Mouse (Mus musculus): ENCODE measurements around the gene Chrm4. TPM values are rescaled to one million over a fixed set of nuclear protein-coding genes. Genes with fewer than 3 reads are reported as not detected.

Gene Chrm4
- polyA plus RNA-seq, 1 experiment from 2014 or later, result not detected

DNA sequence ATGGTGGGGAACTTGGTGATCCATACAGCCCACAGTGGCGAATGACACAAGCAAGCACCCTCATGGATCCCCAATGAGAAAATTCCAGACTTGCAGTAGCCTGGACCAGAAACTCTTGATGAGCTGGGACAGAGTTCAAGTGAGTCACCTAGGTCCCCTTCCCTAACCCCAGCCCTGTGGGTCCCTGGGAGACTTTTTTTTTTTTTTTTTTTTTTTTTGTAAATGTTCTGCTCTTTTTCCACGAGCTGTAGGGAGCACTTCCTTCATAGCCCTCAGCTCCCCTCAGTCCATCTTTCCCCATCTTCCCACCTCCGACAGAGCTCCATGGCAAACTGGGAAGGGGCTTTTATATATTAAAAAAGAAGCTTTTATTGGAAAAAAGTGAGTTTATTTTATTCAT lies 2.4 kb downstream of the Chrm4 start:
- Histone ChIP-seq H3K27ac (no peak overlapping the region), H3K79me2 (ENCODE audit: inconsistent target) (no peaks in the 10 kb centered on the region), H3K4me3 (ENCODE audit: inconsistent target) (no peak overlapping the region), H3K36me3 (ENCODE audit: inconsistent target) (peaks cover 18% of the 10 kb centered on the region; the same call in 1 of the 2 replicates)
- 64% methylated on average over 3 of the region's 3 CpGs for WGBS (ENCODE audit: missing documents)

GRCm38 (mm10) chr2:91929936-91930335 lies 2.9 kb downstream of the Chrm4 start:
- WGBS (ENCODE audit: missing documents), result 39% methylated on average over 12 of the region's 12 CpGs
- H3K27ac ChIP-seq, result no peak overlapping the region
- no peak overlapping the region for H3K4me3 ChIP-seq (ENCODE audit: inconsistent target)
- no peaks in the 10 kb centered on the region for H3K79me2 ChIP-seq (ENCODE audit: inconsistent target)
- peaks cover 23% of the 10 kb centered on the region for H3K36me3 ChIP-seq (ENCODE audit: inconsistent target)

GRCm38 (mm10) chr2:91930761-91931291 lies 3.8 kb downstream of the Chrm4 start:
- H3K79me2 ChIP-seq (ENCODE audit: inconsistent target), result no peaks in the 10 kb centered on the region

GRCm38 (mm10) chr2:91931328-91932159 lies 4.5 kb downstream of the Chrm4 start:
- H3K4me3 ChIP-seq (ENCODE audit: inconsistent target), result no peak overlapping the region
- H3K79me2 ChIP-seq (ENCODE audit: inconsistent target), result no peaks in the 10 kb centered on the region
- WGBS (ENCODE audit: missing documents), result 42% methylated on average over 38 of the region's 50 CpGs
- H3K27ac ChIP-seq, result no peak overlapping the region
- peaks cover 39% of the 10 kb centered on the region for H3K36me3 ChIP-seq (ENCODE audit: inconsistent target)

More at GRCm38 (mm10) chr2:91930761-91931291, 3.8 kb downstream of the Chrm4 start:
- no peak overlapping the region for H3K27ac ChIP-seq
- peaks cover 31% of the 10 kb centered on the region for H3K36me3 ChIP-seq (ENCODE audit: inconsistent target)
- 51% methylated on average over 23 of the region's 23 CpGs for WGBS (ENCODE audit: missing documents)
- no peak overlapping the region for H3K4me3 ChIP-seq (ENCODE audit: inconsistent target)

- 42% methylated on average over 15 of the region's 16 CpGs for WGBS (ENCODE audit: missing documents)
- H3K4me3 ChIP-seq (ENCODE audit: inconsistent target), result no peak within 1 kb of the TSS
Observed at GRCm38 (mm10) chr2:91932160-91932711, 5.2 kb downstream of the Chrm4 start, which contains the start of gene Mdk. TSS of gene Mdk (minus strand) at chr2:91932297.

GRCm38 (mm10) chr2:91932737-91933350 lies 5.8 kb downstream of the Chrm4 start:
- no peak overlapping the region for H3K4me3 ChIP-seq (ENCODE audit: inconsistent target)
- peaks cover 52% of the 10 kb centered on the region for H3K36me3 ChIP-seq (ENCODE audit: inconsistent target)
- 53% methylated on average over 5 of the region's 6 CpGs for WGBS (ENCODE audit: missing documents)
- H3K27ac ChIP-seq, result no peak overlapping the region
- no peaks in the 10 kb centered on the region for H3K79me2 ChIP-seq (ENCODE audit: inconsistent target)

More at GRCm38 (mm10) chr2:91932160-91932711, 5.2 kb downstream of the Chrm4 start, which contains the start of gene Mdk:
- Histone ChIP-seq H3K36me3 (ENCODE audit: inconsistent target) (peaks cover 46% of the 10 kb centered on the region), H3K79me2 (ENCODE audit: inconsistent target) (no peaks in the 10 kb centered on the region), H3K27ac (no peak within 1 kb of the TSS)

DNA sequence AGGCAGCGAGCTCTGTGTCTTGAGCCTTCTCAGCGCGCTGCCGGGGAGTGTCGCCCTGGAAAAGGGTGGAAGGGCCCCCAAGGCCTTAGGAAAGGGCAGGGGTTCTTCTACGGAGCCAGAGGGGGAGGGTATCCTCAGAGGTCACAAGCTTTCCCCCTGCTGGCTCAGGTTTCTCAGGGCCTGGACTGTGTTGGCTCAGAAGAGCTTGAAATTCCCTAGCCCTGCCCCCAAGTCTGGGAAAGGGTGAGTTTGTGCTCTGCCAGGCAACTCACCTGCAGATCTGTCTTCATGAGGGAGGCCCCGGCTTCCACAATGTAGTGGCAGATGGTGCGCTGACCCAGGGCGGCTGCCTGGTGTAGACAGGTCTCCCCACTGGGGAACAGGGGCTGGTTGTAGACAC lies 6.4 kb downstream of the Chrm4 start:
- Histone ChIP-seq H3K79me2 (ENCODE audit: inconsistent target) (peaks cover 4% of the 10 kb centered on the region; the same call in 1 of the 2 replicates), H3K4me3 (ENCODE audit: inconsistent target) (no peak overlapping the region), H3K27ac (no peak overlapping the region), H3K36me3 (ENCODE audit: inconsistent target) (peaks cover 58% of the 10 kb centered on the region)
- WGBS (ENCODE audit: missing documents), result 91% methylated on average over 9 of the region's 9 CpGs

GRCm38 (mm10) chr2:91934016-91934415 lies 7.0 kb downstream of the Chrm4 start:
- no peak overlapping the region for H3K27ac ChIP-seq
- H3K4me3 ChIP-seq (ENCODE audit: inconsistent target), result no peak overlapping the region
- H3K79me2 ChIP-seq (ENCODE audit: inconsistent target), result peaks cover 10% of the 10 kb centered on the region; the same call in 1 of the 2 replicates
- H3K36me3 ChIP-seq (ENCODE audit: inconsistent target), result peaks cover 63% of the 10 kb centered on the region
- WGBS (ENCODE audit: missing documents), result 44% methylated on average over 8 of the region's 8 CpGs

DNA sequence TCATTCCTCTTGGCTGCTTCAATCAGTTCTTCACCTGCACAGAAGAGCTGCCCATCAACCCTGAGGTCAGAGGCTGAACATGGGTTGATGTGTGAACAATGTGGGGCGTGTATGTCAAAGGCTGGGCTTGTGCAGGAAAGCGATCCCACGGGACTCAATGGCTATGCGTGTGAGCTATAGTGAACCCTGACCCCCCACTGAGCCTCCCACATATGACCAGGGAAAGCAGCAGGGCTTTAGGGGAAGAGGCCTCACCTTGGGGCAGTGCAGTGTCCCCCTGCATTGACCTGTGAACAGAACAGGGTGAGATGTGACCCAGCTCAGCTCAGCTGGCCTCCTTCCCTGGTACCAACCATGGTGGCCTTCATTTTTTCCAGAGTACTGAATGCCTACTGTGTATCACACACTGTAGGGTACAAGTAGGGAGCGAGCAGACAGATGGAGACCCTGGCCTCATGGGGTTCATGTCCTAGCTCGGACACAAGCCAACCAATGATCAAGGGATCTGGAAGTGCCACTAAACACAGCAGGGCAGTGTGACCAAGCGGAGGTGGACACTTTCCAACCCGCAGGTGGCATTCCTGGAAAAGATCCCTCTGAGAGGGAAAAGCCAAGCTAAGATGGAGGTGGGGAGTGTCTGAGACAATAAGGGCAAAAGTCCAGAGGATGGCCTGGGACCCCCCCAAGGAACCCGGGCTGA lies 7.9 kb downstream of the Chrm4 start:
- peaks cover 19% of the 10 kb centered on the region for H3K79me2 ChIP-seq (ENCODE audit: inconsistent target)
- no peak overlapping the region for H3K4me3 ChIP-seq (ENCODE audit: inconsistent target)
- H3K27ac ChIP-seq, result no peak overlapping the region
- H3K36me3 ChIP-seq (ENCODE audit: inconsistent target), result peaks cover 73% of the 10 kb centered on the region
- WGBS (ENCODE audit: missing documents), result 95% methylated on average over 9 of the region's 9 CpGs

GRCm38 (mm10) chr2:91936154-91936553 lies 9.1 kb downstream of the Chrm4 start:
- no peak overlapping the region for H3K4me3 ChIP-seq (ENCODE audit: inconsistent target)

DNA sequence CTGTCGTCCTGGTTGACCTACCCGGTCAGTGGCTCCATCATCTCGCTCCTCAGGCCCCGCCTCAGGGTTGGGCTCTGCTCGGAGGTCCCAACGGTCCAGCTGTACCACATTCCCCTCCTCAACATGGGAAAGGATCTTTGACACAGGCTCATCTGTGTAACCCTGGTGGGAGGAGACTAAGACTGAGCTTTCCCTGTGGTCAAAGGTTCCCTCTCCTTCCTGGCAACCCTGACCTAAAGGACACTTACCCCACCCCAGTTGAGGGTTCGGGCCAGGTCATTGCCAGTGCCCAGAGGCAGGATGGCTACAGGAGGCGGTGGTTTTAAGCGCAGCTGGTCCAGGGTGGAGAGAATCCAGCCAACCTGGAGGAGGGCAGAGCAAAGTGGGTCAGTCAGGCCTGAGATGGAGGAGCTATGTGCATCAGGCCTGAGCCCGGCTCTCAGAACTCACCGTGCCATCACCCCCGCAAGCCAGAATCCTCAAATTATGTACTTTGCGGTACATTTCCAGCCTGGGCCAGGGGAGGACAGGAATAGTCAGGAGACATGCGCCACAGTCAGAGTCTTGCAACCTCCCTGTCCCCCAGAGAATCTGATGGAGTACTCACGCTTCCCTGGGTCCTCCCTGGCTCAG lies 12.4 kb downstream of the Chrm4 start:
- 96% methylated on average over 15 of the region's 15 CpGs for WGBS (ENCODE audit: missing documents)
- no peak overlapping the region for H3K4me3 ChIP-seq (ENCODE audit: inconsistent target)
- no peak overlapping the region for H3K27ac ChIP-seq
- H3K36me3 ChIP-seq (ENCODE audit: inconsistent target), result peaks cover 91% of the 10 kb centered on the region
- peaks cover 64% of the 10 kb centered on the region for H3K79me2 ChIP-seq (ENCODE audit: inconsistent target)

More at GRCm38 (mm10) chr2:91936154-91936553, 9.1 kb downstream of the Chrm4 start:
- Histone ChIP-seq H3K36me3 (ENCODE audit: inconsistent target) (peaks cover 85% of the 10 kb centered on the region), H3K79me2 (ENCODE audit: inconsistent target) (peaks cover 31% of the 10 kb centered on the region), H3K27ac (no peak overlapping the region)
- WGBS (ENCODE audit: missing documents), result 95% methylated on average over 7 of the region's 7 CpGs

- Histone ChIP-seq H3K79me2 (ENCODE audit: inconsistent target) (peaks cover 93% of the 10 kb centered on the region), H3K4me3 (ENCODE audit: inconsistent target) (no peak overlapping the region), H3K27ac (no peak overlapping the region), H3K36me3 (ENCODE audit: inconsistent target) (peaks cover 62% of the 10 kb centered on the region)
- 94% methylated on average over 6 of the region's 6 CpGs for WGBS (ENCODE audit: missing documents)
Observed at GRCm38 (mm10) chr2:91942356-91942755, 15.3 kb downstream of the Chrm4 start.

DNA sequence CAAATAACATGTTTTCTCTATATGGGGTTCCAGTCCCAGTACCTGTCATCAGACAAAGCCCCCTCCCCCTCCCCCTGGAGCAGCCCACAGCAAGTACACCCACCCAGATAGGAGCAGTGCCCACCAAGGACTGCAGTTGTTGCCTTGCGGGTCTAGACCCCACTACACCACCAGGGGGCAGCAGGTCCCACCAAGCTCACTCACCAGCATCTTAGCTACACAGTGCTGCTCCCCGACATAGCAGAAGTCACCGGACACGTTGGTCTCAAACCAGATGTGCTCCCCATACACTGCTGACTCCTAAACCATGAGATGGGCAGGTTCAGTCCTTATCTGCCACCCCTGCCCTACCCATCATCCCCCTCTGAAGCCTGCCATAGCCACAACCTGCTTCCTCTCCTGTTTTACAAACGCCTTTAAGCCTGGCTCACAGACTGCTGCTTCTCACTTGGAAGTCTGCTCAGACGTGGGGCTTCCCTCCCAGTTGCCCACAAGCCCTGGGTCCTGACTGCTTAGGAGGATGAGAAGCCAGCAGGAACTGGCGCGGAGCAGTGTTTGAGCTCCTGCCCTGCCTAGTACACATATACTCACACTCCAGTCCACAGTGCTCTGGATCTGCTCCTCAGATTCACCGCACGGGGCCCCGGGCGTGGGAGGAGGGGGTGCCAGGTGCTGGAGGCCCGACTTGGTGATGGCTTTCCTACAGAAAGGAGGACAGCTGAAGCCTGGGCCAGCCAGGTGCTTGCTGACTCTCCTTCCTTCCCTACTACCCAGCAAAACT lies 17.3 kb downstream of the Chrm4 start:
- WGBS (ENCODE audit: missing documents), result 61% methylated on average over 11 of the region's 13 CpGs
- Histone ChIP-seq H3K4me3 (ENCODE audit: inconsistent target) (no peak overlapping the region), H3K79me2 (ENCODE audit: inconsistent target) (peaks cover 96% of the 10 kb centered on the region), H3K36me3 (ENCODE audit: inconsistent target) (peaks cover 42% of the 10 kb centered on the region), H3K27ac (no peak overlapping the region)

All from macrophage (primary cell).